Comparison of ENCODE assay signal across 8 mouse cellular contexts in the genomic region with DNA sequence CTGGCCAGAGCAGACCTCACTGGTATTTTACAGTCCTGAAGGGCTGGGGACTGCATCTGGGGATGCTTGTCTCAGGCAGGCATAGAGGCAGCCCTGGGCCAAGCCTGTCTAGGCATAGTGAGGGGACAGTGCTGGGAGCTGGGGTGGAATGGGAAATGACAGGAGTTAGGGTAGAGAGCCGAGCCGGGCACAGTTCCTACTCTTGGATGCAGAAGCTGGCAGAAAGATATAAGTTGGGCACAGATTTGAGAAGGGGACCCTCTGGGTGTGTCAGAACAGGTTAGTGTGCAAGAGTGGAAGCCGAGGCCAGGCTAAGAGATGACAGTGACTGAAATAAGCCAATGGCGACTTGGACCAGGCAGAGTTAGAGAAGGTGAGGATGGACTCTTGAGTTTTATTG.
"Had no signal": no experiment of that assay in that cellular context is flagged by ENCODE, and none has a peak within 500 bp of the region (broad histone marks: within the 10 kb centered on the region; RNA-seq: fewer than 3 reads in every experiment).

No protein-coding gene starts in this region.

- DNase-seq: lung, embryonic 14.5 days; midbrain, embryonic 14.5 days; retina, postnatal 1 day; right cerebral cortex, postnatal 4 days; spleen, adult 18-20 months; thymus, adult 18-20 months; thymus, postnatal 14 days; thymus, postnatal 36 days had no signal
